Mouse (Mus musculus): Measurements from ENCODE around the gene Olfr1157. TPM values are rescaled to one million over a fixed set of nuclear protein-coding genes. Genes with fewer than 3 reads are reported as not detected.

Gene Olfr1157
- polyA plus RNA-seq (2021; fragmentation: Nextera tagmentation), result not detected in 2 replicates
- long read RNA-seq, experiment 1, result 0 reads
- long read RNA-seq, experiment 2, result 0 reads

DNA sequence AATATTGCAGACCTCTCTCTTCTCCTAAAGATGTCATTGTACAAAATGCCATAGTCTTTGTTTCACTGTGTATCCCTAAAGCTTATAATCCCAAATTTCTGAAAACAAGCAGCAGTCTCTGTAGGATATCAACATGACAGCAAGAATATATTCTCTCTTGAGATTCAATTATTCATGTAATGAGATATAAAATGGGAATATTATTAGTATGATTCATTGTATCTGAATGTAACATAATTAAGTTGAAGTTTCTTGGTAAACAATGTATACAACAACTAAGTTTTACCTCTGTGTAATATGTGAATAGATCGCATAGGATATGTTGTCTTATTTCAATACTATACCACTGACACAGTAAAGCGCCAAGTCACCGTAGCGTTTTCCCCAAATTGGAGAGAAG is at the start of gene Olfr1157:
TSS of gene Olfr1157 (minus strand) at position 101 of the 400 bp plus-strand sequence.

DNA sequence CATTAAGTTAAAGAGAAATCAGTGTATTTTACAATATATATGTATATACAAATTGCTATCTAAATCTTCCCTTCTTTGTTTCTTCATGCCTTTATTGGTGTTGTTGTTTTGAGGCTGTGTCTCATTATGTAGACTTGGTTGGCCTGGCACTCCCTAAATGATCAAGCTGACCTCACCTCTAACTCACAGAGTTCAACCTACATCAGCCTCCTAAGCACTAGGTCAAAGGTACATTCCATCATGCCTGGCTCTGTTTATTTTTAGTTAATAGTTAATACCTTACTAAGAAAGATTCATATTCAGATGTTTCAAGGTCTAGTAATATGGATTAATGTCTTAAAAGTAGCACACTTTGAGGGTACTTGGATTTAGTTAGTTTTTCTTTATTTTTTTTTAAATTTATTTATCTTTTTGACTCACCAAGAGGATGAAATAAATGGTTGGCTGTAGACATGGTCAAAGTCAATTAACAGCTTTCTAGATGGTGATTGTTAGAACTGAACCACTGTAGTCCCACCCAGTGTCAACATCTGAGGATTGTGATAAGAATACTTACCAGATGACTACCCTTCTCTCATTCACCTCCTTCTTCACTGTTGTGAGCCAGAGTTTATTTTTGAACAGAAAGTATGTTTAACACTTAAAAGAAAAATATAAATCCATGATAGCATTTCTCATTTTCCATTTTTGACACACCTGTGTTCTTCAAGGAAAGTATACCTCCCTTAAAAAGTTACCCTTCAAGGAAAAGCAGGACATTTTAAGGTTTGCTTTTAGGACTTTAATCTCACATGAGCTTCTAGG is 39.6 kb upstream of the Olfr1157 start, which contains the start of gene Olfr1160:
TSS of gene Olfr1160 (minus strand) at position 754 of the 804 bp plus-strand sequence.

DNA sequence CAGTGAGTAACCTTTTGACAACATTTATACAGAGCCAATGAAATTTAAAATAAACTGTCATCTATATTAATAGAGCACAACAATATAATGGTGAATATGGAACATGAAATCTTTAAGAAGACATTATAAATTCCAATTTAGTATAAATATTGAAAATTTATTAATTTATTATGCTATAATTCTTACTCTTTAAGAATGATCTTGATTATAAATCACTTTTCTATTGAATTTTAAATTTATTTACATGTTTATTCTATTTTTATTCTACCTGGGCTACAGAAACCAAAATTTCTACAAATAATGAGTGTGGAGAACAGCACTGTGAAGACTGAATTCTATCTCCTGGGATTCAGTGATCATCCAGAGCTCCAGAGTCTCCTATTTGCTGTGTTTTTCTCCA is 21.7 kb upstream of the Olfr1157 start, which contains the start of gene Olfr1158:
TSS of gene Olfr1158 (plus strand) at position 301 of the 400 bp plus-strand sequence.

DNA sequence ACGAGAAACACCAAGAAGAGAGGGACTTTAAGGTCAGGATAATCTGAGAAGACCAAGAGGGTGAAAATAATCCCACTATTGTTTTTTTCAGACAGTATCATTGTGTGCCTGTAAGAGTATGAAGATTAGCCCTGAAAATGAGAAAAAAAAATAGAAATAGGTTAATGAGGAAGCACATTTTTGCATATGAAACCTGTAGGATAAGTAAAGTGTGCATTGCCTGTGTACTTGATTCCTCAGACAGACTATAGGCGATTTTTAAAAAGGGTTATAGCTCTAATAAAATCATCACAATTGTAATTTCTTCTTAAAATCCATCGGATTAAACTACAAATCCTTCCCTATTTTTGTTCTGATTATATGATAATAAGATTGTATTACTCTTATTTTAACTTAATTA is 6.5 kb upstream of the Olfr1157 start, which contains the start of gene Olfr74:
TSS of gene Olfr74 (minus strand) at position 101 of the 400 bp plus-strand sequence.

DNA sequence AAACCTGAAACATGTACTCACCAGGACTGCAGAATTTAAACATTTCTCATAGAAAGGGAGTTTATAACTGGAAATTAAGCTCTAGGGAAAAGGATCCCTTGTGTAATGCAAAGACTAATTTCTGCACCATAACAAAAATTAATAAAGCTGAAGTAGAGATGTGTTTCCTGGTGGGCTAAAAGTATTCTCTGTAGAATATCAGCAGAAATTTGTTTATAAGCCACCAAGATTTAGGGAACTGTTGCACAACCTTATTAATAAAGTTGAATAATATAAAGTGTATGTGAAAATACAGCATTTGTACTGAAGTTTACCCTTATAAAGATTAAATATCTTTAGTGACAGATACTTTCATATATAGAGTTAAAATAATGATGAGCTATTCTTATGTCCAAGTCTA is 15.1 kb downstream of the Olfr1157 start, which contains the start of gene Olfr1156:
TSS of gene Olfr1156 (minus strand) at position 101 of the 400 bp plus-strand sequence.

DNA sequence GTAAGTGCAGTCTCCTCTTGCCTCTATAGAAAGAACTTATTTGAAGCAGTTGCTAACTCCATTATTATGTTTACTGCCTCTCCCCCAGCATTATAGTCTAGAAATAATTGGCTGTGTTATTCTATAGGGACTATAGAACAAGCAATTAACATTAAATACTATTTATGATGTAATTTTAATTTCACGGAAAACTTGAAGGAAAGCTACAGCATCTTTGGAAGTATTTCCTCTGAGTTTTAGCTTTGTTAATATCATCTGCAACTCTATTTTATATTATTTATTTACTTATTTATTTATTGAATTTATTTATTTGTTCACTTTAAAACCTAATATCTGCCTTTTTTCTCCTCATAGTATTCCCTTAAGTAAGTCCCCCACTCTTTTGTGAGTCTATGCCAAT is 23.1 kb downstream of the Olfr1157 start, which contains the start of gene Olfr1155:
TSS of gene Olfr1155 (minus strand) at position 101 of the 400 bp plus-strand sequence.

Other genes with a start within 250 kb of the Olfr1157 start
- gene Olfr1138, start 228.3 kb downstream of the Olfr1157 start, polyA plus RNA-seq (2021; fragmentation: Nextera tagmentation), result not detected in 2 replicates
- not detected in 2 replicates for gene Olfr1140, start 224.5 kb downstream of the Olfr1157 start, polyA plus RNA-seq (2021; fragmentation: Nextera tagmentation)
- gene Olfr1141, start 214.3 kb downstream of the Olfr1157 start, polyA plus RNA-seq (2021; fragmentation: Nextera tagmentation), result not detected in 2 replicates
- gene Olfr152, start 188.8 kb downstream of the Olfr1157 start, polyA plus RNA-seq (2021; fragmentation: Nextera tagmentation), result not detected in 2 replicates
- not detected in 2 replicates for gene Olfr1143, start 167.7 kb downstream of the Olfr1157 start, polyA plus RNA-seq (2021; fragmentation: Nextera tagmentation)
- not detected in 2 replicates for gene Olfr1145, start 158.5 kb downstream of the Olfr1157 start, polyA plus RNA-seq (2021; fragmentation: Nextera tagmentation)
- not detected in 2 replicates for gene Olfr1148, start 137.8 kb downstream of the Olfr1157 start, polyA plus RNA-seq (2021; fragmentation: Nextera tagmentation)
- not detected in 2 replicates for gene Olfr1150-ps1, start 124.3 kb downstream of the Olfr1157 start, polyA plus RNA-seq (2021; fragmentation: Nextera tagmentation)
- gene Olfr1151, start 112.4 kb downstream of the Olfr1157 start, polyA plus RNA-seq (2021; fragmentation: Nextera tagmentation), result not detected in 2 replicates
- not detected in 2 replicates for gene Olfr1152, start 101.8 kb downstream of the Olfr1157 start, polyA plus RNA-seq (2021; fragmentation: Nextera tagmentation)
- not detected in 2 replicates for gene Olfr1153, start 73.3 kb downstream of the Olfr1157 start, polyA plus RNA-seq (2021; fragmentation: Nextera tagmentation)
- not detected in 2 replicates for gene Olfr1154, start 63.1 kb downstream of the Olfr1157 start, polyA plus RNA-seq (2021; fragmentation: Nextera tagmentation)
- gene Olfr1155, start 23.2 kb downstream of the Olfr1157 start, polyA plus RNA-seq (2021; fragmentation: Nextera tagmentation), result not detected in 2 replicates
- gene Olfr1156, start 15.2 kb downstream of the Olfr1157 start, polyA plus RNA-seq (2021; fragmentation: Nextera tagmentation), result not detected in 2 replicates
- not detected in 2 replicates for gene Olfr74, start 6.4 kb upstream of the Olfr1157 start, polyA plus RNA-seq (2021; fragmentation: Nextera tagmentation)
- not detected in 2 replicates for gene Olfr1158, start 21.8 kb upstream of the Olfr1157 start, polyA plus RNA-seq (2021; fragmentation: Nextera tagmentation)
- gene Olfr1160, start 40.0 kb upstream of the Olfr1157 start, polyA plus RNA-seq (2021; fragmentation: Nextera tagmentation), result not detected in 2 replicates
- gene Olfr1161, start 54.5 kb upstream of the Olfr1157 start, polyA plus RNA-seq (2021; fragmentation: Nextera tagmentation), result not detected in 2 replicates
- not detected in 2 replicates for gene Olfr73, start 69.4 kb upstream of the Olfr1157 start, polyA plus RNA-seq (2021; fragmentation: Nextera tagmentation)
- not detected in 2 replicates for gene Olfr1162, start 82.8 kb upstream of the Olfr1157 start, polyA plus RNA-seq (2021; fragmentation: Nextera tagmentation)
- gene Olfr1163, start 103.5 kb upstream of the Olfr1157 start, polyA plus RNA-seq (2021; fragmentation: Nextera tagmentation), result not detected in 2 replicates
- gene Olfr1164, start 125.7 kb upstream of the Olfr1157 start, polyA plus RNA-seq (2021; fragmentation: Nextera tagmentation), result not detected in 2 replicates
- not detected in 2 replicates for gene Olfr1166, start 160.0 kb upstream of the Olfr1157 start, polyA plus RNA-seq (2021; fragmentation: Nextera tagmentation)
- gene Olfr1167, start 186.9 kb upstream of the Olfr1157 start, polyA plus RNA-seq (2021; fragmentation: Nextera tagmentation), result not detected in 2 replicates
- gene Olfr1168, start 213.6 kb upstream of the Olfr1157 start, polyA plus RNA-seq (2021; fragmentation: Nextera tagmentation), result not detected in 2 replicates

Data from layer of hippocampus, adult 6 months (tissue).